Mouse (Mus musculus): Measurements from ENCODE around the gene Eif3d. TPM values are rescaled to one million over a fixed set of nuclear protein-coding genes. Genes with fewer than 3 reads are reported as not detected.
"Not testable (repeated sequence)": the region's sequence is repeated elsewhere in the genome, so short reads cannot be mapped to it uniquely, and the experiment has no call there.

Eif3d gene
- total RNA-seq (2021): 10 to 100 TPM; 72.3 to 75.6 TPM
- long read RNA-seq, experiment 1, transcript Eif3d-201 (15 exons, 1,899 nt): major isoform, 75 of 86 reads
- long read RNA-seq, experiment 1, partial matches to known transcripts: 6 of 86 reads
- long read RNA-seq, experiment 1, other reads (novel, unspliced or antisense): 5 of 86 reads
- long read RNA-seq, experiment 2, transcript Eif3d-201 (15 exons, 1,899 nt): major isoform, 72 of 85 reads
- long read RNA-seq, experiment 2, partial matches to known transcripts: 9 of 85 reads
- long read RNA-seq, experiment 2, other reads (novel, unspliced or antisense): 4 of 85 reads

DNA sequence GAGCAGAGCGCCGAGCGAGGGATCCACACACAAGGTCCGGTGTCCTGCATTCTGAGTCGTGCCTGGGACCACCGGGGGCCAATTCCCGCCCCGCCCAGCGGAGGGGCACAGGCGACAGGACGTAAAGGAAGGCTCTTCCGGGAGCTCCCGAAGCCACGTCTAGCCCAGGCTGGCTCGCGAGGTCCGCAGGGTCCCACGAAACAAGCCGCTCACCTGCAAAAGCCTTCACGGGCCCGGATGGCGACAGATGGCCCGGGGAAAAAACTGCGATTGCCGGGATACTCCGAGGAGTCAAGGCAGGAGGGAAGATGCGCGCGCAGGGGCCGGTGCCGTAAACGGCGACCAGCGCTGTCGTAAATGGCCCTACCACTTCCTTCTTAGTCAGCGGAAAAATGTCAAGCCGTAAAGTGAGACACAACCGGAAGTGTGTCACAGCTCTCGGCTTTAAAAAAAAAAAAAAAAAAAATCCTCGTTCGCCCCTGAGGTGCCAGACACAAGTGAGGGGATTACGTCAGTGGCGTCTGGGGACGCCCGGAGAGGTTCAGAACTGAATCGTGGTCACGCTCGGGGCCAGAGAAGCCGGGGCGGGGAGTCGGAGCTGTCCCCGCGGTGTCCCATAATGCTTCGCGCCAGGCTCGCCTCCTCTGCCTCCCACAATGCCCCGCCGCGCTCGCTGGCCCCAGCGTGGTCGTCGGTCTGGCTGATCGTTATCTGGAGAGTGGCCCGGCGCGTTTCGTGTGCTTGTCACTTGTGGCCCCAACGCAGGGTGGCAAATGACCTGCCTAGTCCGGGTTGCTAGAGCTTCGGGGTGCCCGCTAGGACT is at the start of gene Eif3d:
Gene Eif3d (minus strand): TSS at position 344 of the 823 bp plus-strand sequence.
- intact Hi-C loops (cut with DNase I): no loop called here
- DNase-seq: peak; percentile 96 to 98

DNA sequence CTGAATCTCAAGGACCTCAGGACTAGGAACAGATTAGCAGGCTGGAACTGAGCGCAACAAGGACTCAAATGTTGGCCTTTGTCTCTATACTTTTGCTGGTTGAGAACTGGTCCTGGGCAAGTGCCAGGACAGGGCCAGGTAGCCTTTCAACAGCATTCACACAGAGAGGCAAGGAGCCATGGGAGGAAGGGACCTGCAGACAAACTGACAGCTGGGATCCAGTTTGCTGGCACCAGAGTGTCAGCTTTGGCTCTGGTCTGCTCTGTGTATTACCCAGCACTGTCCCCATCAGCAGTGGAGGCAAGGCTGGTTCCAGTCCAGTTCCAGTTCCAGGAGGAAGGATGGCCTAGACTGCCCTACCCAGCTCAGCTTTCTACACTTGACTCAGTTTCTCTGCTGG is 43.4 kb upstream of the Eif3d start:
- no peak for DNase-seq
- intact Hi-C loops (cut with DNase I): no loop called here

DNA sequence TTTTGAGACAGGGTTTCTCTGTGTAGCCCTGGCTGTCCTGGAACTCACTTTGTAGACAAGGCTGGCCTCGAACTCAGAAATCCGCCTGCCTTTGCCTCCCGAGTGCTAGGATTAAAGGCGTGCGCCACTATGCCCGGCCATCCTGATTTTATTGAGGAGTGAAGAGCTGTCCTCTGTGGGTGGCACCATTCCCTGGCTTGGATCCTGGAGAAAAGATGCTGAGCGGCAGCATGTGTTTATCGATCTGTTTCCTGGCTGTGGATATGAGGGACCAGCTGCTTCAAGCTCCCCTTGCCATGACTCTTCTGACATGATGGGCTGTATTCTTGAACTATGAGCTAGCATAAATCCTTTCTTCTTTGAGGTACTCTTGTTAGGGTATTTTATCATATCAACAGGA is 37.6 kb upstream of the Eif3d start:
- DNase-seq; intact Hi-C loops (cut with DNase I): not testable (repeated sequence)

DNA sequence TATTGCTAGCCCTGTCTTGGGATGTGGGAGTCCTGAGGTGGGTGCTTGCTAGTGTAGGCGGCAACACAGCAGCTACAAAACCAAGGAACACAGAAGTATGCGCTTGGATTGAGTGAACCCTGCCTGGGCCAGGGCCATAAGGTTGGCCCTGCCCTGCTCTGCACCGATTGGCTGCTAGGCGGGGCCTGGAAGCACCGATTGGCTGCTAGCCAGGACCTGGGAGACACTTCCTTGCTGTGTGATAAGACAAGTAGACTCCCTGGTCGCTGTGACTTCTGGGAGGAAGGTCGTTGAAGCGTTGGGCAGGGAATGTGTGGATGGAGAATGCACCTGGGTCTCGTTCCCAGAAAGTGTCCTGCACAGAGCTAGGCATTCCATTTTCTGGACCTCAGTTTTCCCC is 33.3 kb upstream of the Eif3d start:
- intact Hi-C loops (cut with DNase I): no loop called here
- DNase-seq: peak in 1 of 2 experiments; percentile 7

DNA sequence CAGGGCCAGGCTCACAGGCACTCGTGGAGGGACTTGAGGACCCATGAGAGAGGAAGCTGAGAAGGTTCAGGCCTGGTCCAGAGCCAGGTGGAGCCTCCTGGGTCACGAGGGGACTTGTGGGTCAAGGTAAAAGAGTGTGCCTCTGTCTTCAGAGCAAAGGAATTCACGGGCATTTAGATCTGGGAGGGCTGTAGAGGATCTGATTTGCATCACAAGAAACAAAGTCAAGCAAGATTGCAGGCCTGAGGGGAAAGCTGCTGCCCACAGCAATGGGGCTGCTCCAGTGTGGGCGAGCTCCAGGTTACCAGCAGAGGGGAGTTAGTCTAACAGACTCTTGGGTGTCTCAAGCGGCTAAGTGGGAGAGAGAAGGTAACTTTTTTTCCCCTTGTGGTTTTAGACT is 30.8 kb upstream of the Eif3d start:
- no peak for DNase-seq
- intact Hi-C loops (cut with DNase I): no loop called here

DNA sequence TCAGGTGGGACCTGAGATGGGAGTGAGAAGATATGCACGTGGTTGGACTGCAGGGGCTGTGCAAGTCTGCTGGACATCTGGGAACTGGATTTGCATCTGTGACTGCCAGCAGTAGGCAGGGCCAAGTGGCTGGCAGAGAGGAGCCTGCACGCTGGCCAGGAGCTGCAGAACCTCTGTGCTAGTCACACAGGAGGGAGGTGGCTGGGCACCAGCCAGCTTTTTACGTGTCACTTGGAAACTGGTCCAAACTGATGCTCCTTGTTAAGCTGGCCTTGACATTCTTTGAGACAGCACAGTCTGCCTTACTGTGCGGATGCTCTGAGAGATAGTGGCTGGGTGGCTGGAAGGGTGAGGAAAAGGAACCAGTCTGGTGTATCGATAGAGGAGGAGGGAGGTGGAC is 17.9 kb upstream of the Eif3d start:
- no peak for DNase-seq
- intact Hi-C loops (cut with DNase I): no loop called here

DNA sequence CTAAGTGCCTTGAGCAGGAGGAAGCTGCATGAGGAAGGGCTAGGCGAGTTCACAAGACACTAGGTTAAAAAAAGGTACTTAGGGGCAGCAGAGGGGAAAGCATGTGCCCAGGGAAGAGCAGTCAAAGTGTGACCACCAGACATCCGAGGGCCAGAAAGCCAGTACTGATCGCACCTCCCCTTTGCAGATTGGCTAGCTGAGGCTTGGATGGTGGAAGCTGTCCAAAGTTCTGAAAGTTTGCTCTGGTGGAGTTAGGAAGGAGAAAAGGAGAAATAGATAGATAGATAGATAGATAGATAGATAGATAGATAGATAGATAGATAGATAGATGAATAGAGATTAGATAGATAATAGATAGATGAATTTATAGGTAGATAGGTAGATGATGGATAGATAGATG is 12.8 kb upstream of the Eif3d start:
- DNase-seq: no peak
- intact Hi-C loops (cut with DNase I): no loop called here

DNA sequence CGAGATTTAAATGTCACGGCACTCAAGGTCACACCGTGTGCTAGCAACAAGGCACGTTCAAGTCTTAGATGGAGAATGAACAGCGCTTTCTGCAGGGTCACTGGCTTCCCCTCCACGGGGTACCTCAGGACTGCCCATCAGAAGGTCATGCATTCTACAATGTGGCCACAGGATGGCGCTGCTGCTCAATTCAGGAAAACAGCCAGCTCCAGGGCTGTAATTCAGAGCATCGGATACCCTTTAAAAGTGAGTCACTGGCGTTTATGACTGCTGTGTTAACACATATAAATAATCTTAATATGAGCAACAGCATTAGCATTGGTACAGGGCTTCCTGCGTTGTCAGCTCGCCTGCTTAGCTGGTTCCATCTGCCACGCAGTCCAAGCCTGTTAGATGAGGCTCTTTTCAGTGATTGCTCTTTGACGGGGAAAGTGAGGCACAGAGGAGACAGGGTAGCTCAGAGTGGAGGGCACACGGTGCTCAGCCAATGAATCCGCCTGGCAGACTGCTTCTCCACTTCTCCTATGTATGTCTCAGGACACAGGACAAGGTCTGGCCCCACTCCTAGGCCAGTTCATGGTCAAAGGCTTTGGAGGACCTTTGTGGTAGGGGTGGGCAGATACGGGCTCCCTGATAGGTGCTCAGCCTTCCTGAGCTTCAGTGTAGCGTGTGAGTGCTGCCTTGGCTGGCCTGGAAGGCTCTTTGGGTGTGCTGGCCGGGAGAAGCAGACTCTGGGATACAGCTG is 11.8 kb upstream of the Eif3d start:
- DNase-seq: peak in 1 of 2 experiments; percentile 55
- intact Hi-C loops (cut with DNase I): no loop called here

DNA sequence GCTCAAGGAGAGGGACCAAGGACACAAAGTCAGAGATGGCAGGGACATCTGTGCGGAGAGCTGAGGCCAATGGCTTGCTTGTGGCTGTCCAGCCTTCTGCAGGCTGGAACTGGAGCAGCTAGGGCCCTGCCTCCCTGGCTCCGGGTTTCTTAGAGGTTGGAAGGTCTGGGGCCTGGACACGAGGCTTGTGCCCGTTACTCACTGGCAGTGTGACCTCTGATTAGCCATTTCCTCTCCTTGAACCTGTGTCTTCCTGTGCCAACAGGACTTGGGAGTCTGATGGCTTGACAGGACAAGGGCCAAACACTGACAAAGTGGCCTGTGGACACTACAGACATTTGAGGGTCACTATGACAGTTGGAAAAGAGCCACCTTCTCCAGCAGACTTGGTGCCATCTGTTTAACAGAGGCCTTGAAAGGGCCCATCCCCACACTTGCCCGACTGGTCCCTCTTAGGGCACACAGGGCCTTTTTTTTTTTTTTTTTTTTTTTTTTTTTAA is 10.6 kb upstream of the Eif3d start:
- DNase-seq: no peak
- intact Hi-C loops (cut with DNase I): no loop called here

DNA sequence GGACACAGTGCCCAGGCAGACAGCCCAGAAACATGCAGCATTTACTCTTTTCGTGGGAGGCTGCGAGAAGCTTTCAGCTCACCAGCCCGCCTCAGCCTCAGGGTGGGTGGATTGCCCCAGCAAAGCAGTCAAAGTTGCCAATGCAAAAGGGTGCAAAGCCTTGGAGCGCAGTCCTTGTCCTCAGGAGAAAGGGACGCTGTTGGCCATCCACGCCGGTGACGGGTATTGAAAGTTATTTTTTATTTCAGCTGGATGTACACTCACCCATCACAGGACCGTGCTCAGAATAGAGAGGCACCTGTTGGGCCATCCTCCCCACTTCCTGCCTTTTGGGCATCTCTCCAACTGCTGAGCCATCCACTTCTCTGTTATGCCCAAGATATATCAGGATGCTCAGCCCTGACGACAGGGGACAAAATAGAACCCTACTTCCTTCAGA is 8.8 kb upstream of the Eif3d start:
- DNase-seq: no peak
- intact Hi-C loops (cut with DNase I): no loop called here

DNA sequence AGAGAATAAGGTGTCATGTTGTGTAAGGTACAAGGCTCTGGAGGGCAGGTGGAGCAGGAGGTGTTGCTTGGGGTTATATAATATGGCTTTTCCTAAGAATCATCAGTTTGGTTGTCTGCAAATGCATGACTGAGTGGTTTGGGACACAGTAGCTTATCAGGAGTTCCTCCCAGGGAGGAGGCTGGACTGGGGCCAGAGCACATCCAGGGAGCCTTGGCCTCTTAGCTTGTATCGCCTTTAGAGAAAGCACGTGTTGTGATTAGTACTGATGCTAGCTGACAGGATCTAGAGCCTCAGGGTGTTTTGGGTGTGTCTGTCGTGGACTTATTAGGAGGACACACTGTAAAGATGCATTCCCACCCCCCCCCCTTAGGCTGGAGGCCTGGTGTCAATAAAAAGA is 7.0 kb upstream of the Eif3d start:
- DNase-seq: no peak
- intact Hi-C loops (cut with DNase I): no loop called here

DNA sequence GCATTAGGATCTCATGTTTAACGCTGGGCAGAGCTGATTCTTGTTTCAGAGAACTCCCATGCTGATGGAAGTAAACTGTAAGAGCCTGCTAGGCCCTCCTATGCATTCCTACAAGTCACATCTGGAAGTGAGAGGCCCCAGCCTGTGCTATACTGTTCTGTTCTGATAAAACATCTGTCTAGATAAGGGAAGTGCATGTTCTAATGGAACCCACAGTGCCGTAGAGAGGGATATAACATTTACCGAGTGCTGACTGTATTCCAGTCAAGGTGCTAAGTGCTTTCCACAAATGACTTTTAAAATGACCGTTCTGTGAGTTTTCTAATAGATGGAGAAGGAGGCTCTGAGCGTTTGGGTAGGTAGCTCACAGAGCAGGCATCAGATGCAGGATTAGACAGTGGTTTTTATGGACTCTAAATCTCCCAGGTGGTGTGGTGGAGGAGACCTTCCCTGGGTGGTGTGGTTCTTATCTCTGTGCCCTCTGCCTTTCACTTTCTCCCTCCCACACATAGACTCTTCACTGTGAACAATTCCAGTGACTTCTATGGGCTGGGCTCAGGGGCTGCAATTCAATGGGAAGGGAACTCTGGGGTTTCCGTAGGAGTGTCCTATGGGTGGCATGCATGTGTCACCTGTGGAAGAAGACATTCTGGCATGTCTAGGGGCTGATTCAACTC is 3.7 kb upstream of the Eif3d start:
- intact Hi-C loops (cut with DNase I): no loop called here
- DNase-seq: no peak

DNA sequence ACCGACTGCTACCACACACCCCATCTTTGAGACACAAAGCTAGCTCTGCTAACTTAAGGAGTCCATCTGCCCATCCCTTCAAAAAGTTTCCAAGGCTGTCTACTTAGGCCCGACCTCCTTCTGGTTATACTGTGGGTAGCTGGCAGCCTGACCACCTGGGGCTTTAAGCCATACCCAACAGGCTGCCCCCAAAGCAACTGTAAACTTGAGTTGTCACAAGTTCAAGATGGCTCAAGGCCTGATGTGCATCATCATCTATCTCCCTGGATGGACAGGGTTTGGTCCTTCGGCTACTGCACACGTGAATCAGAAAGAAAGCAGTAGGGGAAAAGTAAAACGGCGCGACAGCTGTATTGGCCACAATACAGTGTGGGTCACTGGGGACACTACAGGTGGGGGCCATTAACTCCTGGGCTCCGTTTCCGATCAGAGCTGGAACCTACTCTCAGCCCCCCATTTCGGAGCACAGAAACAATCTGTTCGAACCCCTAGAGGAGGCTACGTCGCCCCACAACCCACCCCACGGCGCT is 608 bp downstream of the Eif3d start:
- DNase-seq: no peak
- intact Hi-C loops (cut with DNase I): no loop called here

DNA sequence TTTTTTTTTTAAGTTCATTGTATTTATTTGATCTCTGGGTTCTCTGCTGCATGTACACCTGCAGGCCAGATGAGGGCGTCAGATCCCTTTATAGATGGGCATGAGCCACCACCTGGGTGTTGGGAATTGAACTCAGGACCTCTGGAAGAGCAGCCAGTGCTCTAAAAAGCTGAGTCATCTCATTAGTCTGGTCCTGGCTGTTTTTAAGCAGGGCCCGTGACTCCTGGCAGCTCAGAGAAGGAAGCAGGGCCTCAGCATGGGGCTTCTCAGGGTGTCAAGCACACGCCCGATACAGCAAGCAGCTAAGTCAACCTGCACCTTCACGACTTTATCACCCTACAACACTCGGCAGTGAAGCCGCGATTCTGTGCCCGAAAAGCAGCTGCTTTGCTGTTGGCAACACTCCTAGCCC is 5.5 kb downstream of the Eif3d start:
- no peak for DNase-seq
- intact Hi-C loops (cut with DNase I): no loop called here

DNA sequence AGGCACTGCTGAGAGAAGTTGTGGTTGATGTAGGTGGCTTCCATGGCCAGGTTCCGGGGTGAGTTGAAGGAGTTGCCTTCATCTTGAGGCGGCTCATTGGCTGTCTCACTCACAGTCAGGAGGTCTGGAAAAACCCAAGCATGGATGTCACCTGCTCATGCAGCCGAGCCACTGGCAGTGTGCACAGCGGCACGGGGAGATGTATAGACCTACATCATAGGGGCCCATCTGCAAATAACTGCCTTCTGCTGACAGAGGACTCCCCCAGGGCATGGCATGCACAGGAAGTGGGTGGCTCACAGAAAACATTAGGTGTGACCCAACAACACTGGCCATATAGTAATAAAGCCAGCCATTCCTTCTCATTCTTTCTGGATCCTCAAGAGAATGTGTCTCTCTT is 8.2 kb downstream of the Eif3d start:
- DNase-seq: no peak
- intact Hi-C loops (cut with DNase I): no loop called here

DNA sequence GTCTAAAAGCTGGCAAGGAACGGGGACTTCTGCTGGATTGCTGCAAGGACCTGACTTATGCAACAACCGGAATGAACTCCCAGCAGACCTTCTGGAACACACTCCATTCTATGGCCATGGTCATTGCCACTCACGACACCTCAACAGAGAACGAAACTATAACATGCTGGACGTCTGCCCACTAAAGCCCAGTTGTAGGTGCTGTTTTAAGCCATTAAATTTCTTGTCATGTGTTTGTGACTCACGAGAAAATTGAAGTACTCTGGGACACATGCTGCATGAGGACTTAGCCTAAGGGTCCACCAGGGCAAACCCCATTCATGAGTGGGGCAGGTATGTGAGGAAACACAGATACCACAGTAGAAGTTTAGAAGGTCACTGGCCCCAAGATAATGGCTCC is 9.9 kb downstream of the Eif3d start:
- intact Hi-C loops (cut with DNase I): no loop called here
- DNase-seq: no peak

DNA sequence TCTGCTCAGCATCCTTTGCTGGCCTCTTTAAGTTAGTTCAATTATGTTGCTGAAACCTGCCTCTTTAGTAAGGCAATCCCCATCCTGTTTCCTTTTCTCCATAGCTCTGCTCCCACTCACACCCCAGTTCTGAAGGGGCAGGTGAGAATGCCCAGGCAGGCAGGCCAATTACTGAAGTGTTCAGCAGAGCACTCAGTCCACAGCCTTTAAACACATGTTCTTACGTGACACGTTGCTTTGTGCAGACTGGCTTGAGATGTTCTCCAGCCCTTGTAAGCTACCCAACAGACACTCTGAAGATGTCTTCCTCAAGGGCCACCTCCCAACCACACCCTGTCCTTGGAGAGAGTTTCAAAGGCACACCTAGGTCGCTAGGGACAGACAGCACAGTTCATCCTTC is 12.5 kb downstream of the Eif3d start:
- intact Hi-C loops (cut with DNase I): no loop called here
- no peak for DNase-seq

DNA sequence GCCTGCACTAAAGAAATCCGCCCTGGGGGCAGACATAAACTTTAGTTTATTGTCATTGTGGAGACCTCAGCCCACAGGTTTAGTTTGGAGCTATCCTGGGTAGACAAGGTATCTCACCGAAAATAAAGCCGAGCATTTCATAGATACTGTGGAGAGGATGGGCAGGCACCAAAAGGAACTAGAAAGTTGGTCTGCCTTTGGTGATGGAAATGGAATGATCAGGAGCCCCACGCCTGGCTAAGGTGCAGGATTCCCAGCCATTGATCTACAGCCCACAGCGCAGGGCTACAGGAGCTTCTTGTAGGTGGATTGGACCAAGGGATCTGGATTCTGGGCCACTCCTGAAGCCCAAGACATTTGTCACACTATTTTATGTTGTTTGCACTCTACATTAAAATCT is 13.0 kb downstream of the Eif3d start:
- intact Hi-C loops (cut with DNase I): no loop called here
- no peak for DNase-seq

DNA sequence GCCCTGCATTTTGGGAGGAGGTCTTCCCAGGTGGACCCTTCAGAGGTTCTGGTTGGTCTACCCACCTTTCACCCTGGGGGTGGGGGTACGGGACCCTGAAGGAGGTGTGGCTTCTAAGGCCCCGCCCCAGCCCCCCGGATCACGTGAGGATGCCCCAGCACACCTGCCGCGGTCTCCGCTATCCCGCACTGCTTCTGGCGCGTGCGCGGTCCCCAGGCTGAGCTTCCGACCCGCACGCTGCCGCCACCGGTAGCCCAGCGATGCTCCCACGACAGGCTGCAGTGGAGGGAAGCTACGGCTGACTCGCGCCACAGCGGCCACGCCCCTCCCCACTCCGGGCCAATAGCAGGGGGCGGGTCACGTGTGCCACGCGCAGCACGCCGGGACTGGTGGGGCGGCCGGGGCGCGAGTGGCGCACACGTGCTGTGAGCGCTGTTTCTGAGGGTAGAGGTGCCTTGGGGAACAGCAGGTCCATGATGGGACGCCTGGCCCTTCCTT is 14.2 kb downstream of the Eif3d start, which contains the start of gene Foxred2:
Gene Foxred2 (minus strand): TSS at position 319 of the 498 bp plus-strand sequence.
- intact Hi-C loops (cut with DNase I): no loop called here

More for the DNA sequence above, 14.2 kb downstream of the Eif3d start, which contains the start of gene Foxred2:
- DNase-seq: peak; percentile 77 to 83
